Mouse (Mus musculus) forebrain, embryonic 11.5 days (tissue): ENCODE results near the gene Gm20388. TPM values are rescaled to one million over a fixed set of nuclear protein-coding genes. Genes with fewer than 3 reads are reported as not detected.

Experiments
- ATAC-seq: fragments of 200-750 bp; cut with Nextera tagmentation; replicated peaks from 2 replicates; pipeline ENCODE4 v1.8.0; 2017; ENCODE audit warnings: moderate TSS enrichment; ENCODE audit not compliant: low FRiP score
- DNase-seq: peaks from one replicate; pipeline ENCODE4 v3.0.0-alpha.2; 2017; ENCODE audit warnings: low spot score
- H3K27ac ChIP-seq: fragments of 300-500 bp; sonication (generic); 2 replicates; pipeline ENCODE4 v1.5.1; 2014; ENCODE audit warnings: low read depth, low read length
- H3K27me3 ChIP-seq: fragments of 300-500 bp; sonication (generic); 2 replicates; pipeline ENCODE4 v1.6.1; 2014; ENCODE audit warnings: mild to moderate bottlenecking, low read length, mixed read lengths; ENCODE audit not compliant: control insufficient read depth, insufficient read depth
- H3K36me3 ChIP-seq: fragments of 300-500 bp; sonication (generic); 2 replicates; pipeline ENCODE4 v1.6.1; 2014; ENCODE audit warnings: mild to moderate bottlenecking, low read length, moderate library complexity, mixed read lengths; ENCODE audit not compliant: control insufficient read depth, insufficient read depth
- H3K4me1 ChIP-seq: fragments of 300-500 bp; sonication (generic); replicated peaks from 2 replicates; pipeline ENCODE4 v1.6.1; 2014; ENCODE audit warnings: low read length, mixed read lengths; ENCODE audit not compliant: control insufficient read depth, insufficient read depth
- H3K4me2 ChIP-seq: fragments of 300-500 bp; sonication (generic); 2 replicates; pipeline ENCODE4 v1.6.1; 2014; ENCODE audit warnings: low read depth, mild to moderate bottlenecking, low read length, moderate library complexity, mixed read lengths; ENCODE audit not compliant: severe bottlenecking
- H3K4me3 ChIP-seq: fragments of 300-500 bp; sonication (generic); 2 replicates; pipeline ENCODE4 v1.5.1; 2014; ENCODE audit warnings: low read depth, low read length
- H3K9ac ChIP-seq: fragments of 300-500 bp; sonication (generic); 2 replicates; pipeline ENCODE4 v1.6.1; 2014; ENCODE audit warnings: low read length
- H3K9me3 ChIP-seq: fragments of 300-500 bp; sonication (generic); 2 replicates; pipeline ENCODE4 v1.6.1; 2016; ENCODE audit warnings: low read length, mixed read lengths; ENCODE audit not compliant: control insufficient read depth
- WGBS: fragments of 180-500 bp; shearing (Covaris S2); extraction: QIAGEN DNeasy Blood & Tissue Kit; methylation state at CpG from one replicate; pipeline ENCODE4 v1.1.7; 2014; 5-methylcytosine and 5-hydroxymethylcytosine counted together
- polyA plus RNA-seq: library from polyadenylated mRNA; unstranded; fragments of >200 nt; fragmentation: Nextera tagmentation; extraction: Ambion mirVana; gene quantifications from 2 replicates; pipeline ENCODE4 v1.2.1, GENCODE M21; 2014

Gene Gm20388
- polyA plus RNA-seq, 1 experiment from 2014 or later: not detected

- peaks cover 10% of the 10 kb centered on the region for H3K4me1 ChIP-seq
- DNase-seq (no peak), ATAC-seq (0 out of 2 replicates have a peak, but pooled peaks have one; percentile 1)
- no peaks in the 10 kb centered on the region for H3K36me3 ChIP-seq
- no peaks in the 10 kb centered on the region for H3K9me3 ChIP-seq
- H3K9ac ChIP-seq: peak within 1 kb of the TSS; percentile 96
- WGBS: 28% methylated on average over 13 of the region's 13 CpGs
- peak within 1 kb of the TSS; percentile 84 for H3K27ac ChIP-seq
- H3K27me3 ChIP-seq: no peaks in the 10 kb centered on the region
- peak within 1 kb of the TSS; percentile 82 for H3K4me3 ChIP-seq
- H3K4me2 ChIP-seq: peak within 1 kb of the TSS; percentile 76
These were observed 596 bp upstream of the Gm20388 start, which contains the start of gene Usp10 for GRCm38 (mm10) chr8:119909944-119910546. Gene Usp10, plus strand, starts transcription at chr8:119910360.

- Histone ChIP-seq H3K27me3 (no peaks in the 10 kb centered on the region), H3K9ac (peak overlapping the region; percentile 96), H3K4me2 (peak overlapping the region; percentile 76), H3K4me3 (peak overlapping the region; percentile 82), H3K9me3 (no peaks in the 10 kb centered on the region), H3K27ac (peak overlapping the region; percentile 84), H3K36me3 (no peaks in the 10 kb centered on the region), H3K4me1 (peaks cover 10% of the 10 kb centered on the region)
- ATAC-seq (no peak; the same call in 1 of the 2 replicates), DNase-seq (no peak)
- under 1% methylated on average over 30 of the region's 30 CpGs for WGBS
These were observed 769 bp downstream of the Gm20388 start for GRCm38 (mm10) chr8:119911258-119911962.

- Histone ChIP-seq H3K36me3 (no peaks in the 10 kb centered on the region), H3K27me3 (no peaks in the 10 kb centered on the region), H3K9ac (peak overlapping the region; percentile 17; the same call in 1 of the 2 replicates), H3K4me3 (peak overlapping the region; percentile 82; the same call in 1 of the 2 replicates), H3K4me2 (peak overlapping the region; percentile 76), H3K4me1 (peaks cover 10% of the 10 kb centered on the region), H3K27ac (no peak overlapping the region), H3K9me3 (no peaks in the 10 kb centered on the region)
- no peak for ATAC-seq
- WGBS: 45% methylated on average over 6 of the region's 6 CpGs
- no peak for DNase-seq
These were observed 2.0 kb downstream of the Gm20388 start for GRCm38 (mm10) chr8:119912643-119913042.

- no peak overlapping the region for H3K4me3 ChIP-seq
- H3K9ac ChIP-seq: no peak overlapping the region
- 79% methylated on average over 3 of the region's 3 CpGs for WGBS
These were observed 2.5 kb downstream of the Gm20388 start for GRCm38 (mm10) chr8:119913181-119913580.

GRCm38 (mm10) chr8:119914161-119914560 lies 3.5 kb downstream of the Gm20388 start:
- H3K36me3 ChIP-seq: no peaks in the 10 kb centered on the region; the same call in 1 of the 2 replicates
- DNase-seq (no peak), ATAC-seq (no peak)
- WGBS: 68% methylated on average over 2 of the region's 2 CpGs
- H3K9ac ChIP-seq: no peak overlapping the region
- H3K27ac ChIP-seq: no peak overlapping the region
- peaks cover 10% of the 10 kb centered on the region for H3K4me1 ChIP-seq
- no peak overlapping the region for H3K4me3 ChIP-seq
- H3K9me3 ChIP-seq: no peaks in the 10 kb centered on the region
- H3K27me3 ChIP-seq: no peaks in the 10 kb centered on the region
- H3K4me2 ChIP-seq: no peak overlapping the region

More at GRCm38 (mm10) chr8:119913181-119913580, 2.5 kb downstream of the Gm20388 start:
- ATAC-seq (no peak), DNase-seq (no peak)
- no peaks in the 10 kb centered on the region for H3K27me3 ChIP-seq
- no peak overlapping the region for H3K27ac ChIP-seq
- peaks cover 10% of the 10 kb centered on the region for H3K4me1 ChIP-seq
- peak overlapping the region; percentile 76; the same call in 1 of the 2 replicates for H3K4me2 ChIP-seq
- H3K9me3 ChIP-seq: no peaks in the 10 kb centered on the region
- no peaks in the 10 kb centered on the region for H3K36me3 ChIP-seq

GRCm38 (mm10) chr8:119915298-119915697 lies 4.7 kb downstream of the Gm20388 start:
- no peaks in the 10 kb centered on the region for H3K9me3 ChIP-seq
- 90% methylated on average over 4 of the region's 4 CpGs for WGBS
- no peak for ATAC-seq

GRCm38 (mm10) chr8:119916237-119916892 lies 5.7 kb downstream of the Gm20388 start:
- 83% methylated on average over 16 of the region's 16 CpGs for WGBS
- ATAC-seq: no peak
- H3K4me3 ChIP-seq: no peak overlapping the region
- H3K9ac ChIP-seq: no peak overlapping the region
- H3K27me3 ChIP-seq: no peaks in the 10 kb centered on the region
- H3K27ac ChIP-seq: no peak overlapping the region
- no peak overlapping the region for H3K4me2 ChIP-seq
- H3K36me3 ChIP-seq: no peaks in the 10 kb centered on the region; the same call in 1 of the 2 replicates
- H3K9me3 ChIP-seq: no peaks in the 10 kb centered on the region
- DNase-seq: no peak
- H3K4me1 ChIP-seq: peaks cover 6% of the 10 kb centered on the region

More at GRCm38 (mm10) chr8:119915298-119915697, 4.7 kb downstream of the Gm20388 start:
- no peaks in the 10 kb centered on the region for H3K27me3 ChIP-seq
- no peak overlapping the region for H3K9ac ChIP-seq
- no peak for DNase-seq
- H3K4me1 ChIP-seq: peaks cover 6% of the 10 kb centered on the region
- no peak overlapping the region for H3K4me2 ChIP-seq
- H3K36me3 ChIP-seq: no peaks in the 10 kb centered on the region; the same call in 1 of the 2 replicates
- no peak overlapping the region for H3K4me3 ChIP-seq
- no peak overlapping the region for H3K27ac ChIP-seq

- H3K36me3 ChIP-seq: no peaks in the 10 kb centered on the region; the same call in 1 of the 2 replicates
- WGBS: 85% methylated on average over 3 of the region's 3 CpGs
These were observed 6.8 kb downstream of the Gm20388 start for GRCm38 (mm10) chr8:119917415-119917814.

More at GRCm38 (mm10) chr8:119917415-119917814, 6.8 kb downstream of the Gm20388 start:
- H3K4me1 ChIP-seq: peaks cover 4% of the 10 kb centered on the region
- H3K9ac ChIP-seq: no peak overlapping the region
- H3K27me3 ChIP-seq: no peaks in the 10 kb centered on the region
- DNase-seq (no peak), ATAC-seq (no peak)
- no peak overlapping the region for H3K27ac ChIP-seq
- H3K4me2 ChIP-seq: no peak overlapping the region
- no peak overlapping the region for H3K4me3 ChIP-seq
- H3K9me3 ChIP-seq: no peaks in the 10 kb centered on the region
